Mouse (Mus musculus): ENCODE measurements at regions not wholly inside any gene's neighbourhood (a gene's known extent, or its start where the extent isn't known, plus 50 kb on each side); places are given as distances from the start of the nearest gene placed in this dataset.

- no peaks in the 10 kb centered on the region for H3K4me1 ChIP-seq (ENCODE audit: insufficient read depth, low read depth, low read length)
- ATAC-seq (ENCODE audit: extremely low read depth, insufficient number of reproducible peaks, low FRiP score, poor library complexity, severe bottlenecking), result no peak
Measured at GRCm38 (mm10) chr1:194268028-194268427, 350.0 kb upstream of the Plxna2 start.

GRCm38 (mm10) chr1:194262374-194262773 lies 355.6 kb upstream of the Plxna2 start:
- TF ChIP-seq GATA1 (IDR thresholded peaks at IDR 0.05; ENCODE audit: borderline replicate concordance, low read length) (no peak), POLR2AphosphoS5 (IDR thresholded peaks at IDR 0.05; ENCODE audit: insufficient replicate concordance, low read depth, low read length) (no peak), CTCF (IDR thresholded peaks at IDR 0.05; ENCODE audit: low read depth, low read length) (no peak)
- no peak for ATAC-seq (ENCODE audit: extremely low read depth, insufficient number of reproducible peaks, low FRiP score, poor library complexity, severe bottlenecking)
- Histone ChIP-seq H3K4me3 (ENCODE audit: low read depth, low read length) (no peak overlapping the region), H3K4me1 (ENCODE audit: insufficient read depth, low read depth, low read length) (no peaks in the 10 kb centered on the region), H3K27me3 (ENCODE audit: insufficient read depth, low read length) (no peaks in the 10 kb centered on the region), H3K36me3 (replicated peaks) (no peaks in the 10 kb centered on the region), H3K9me3 (replicated peaks) (no peaks in the 10 kb centered on the region)
- no peak for DNase-seq (ENCODE audit: low spot score)

More at GRCm38 (mm10) chr1:194268028-194268427, 350.0 kb upstream of the Plxna2 start:
- Histone ChIP-seq H3K36me3 (replicated peaks) (no peaks in the 10 kb centered on the region), H3K9me3 (replicated peaks) (no peaks in the 10 kb centered on the region), H3K27me3 (ENCODE audit: insufficient read depth, low read length) (no peaks in the 10 kb centered on the region), H3K4me3 (ENCODE audit: low read depth, low read length) (no peak overlapping the region)
- no peak for DNase-seq (ENCODE audit: low spot score)
- no peak for TF ChIP-seq GATA2 (IDR thresholded peaks at IDR 0.05; ENCODE audit: borderline replicate concordance, low read depth, low read length)
- TF ChIP-seq POLR2AphosphoS5 (IDR thresholded peaks at IDR 0.05; ENCODE audit: insufficient replicate concordance, low read depth, low read length), result no peak
- TF ChIP-seq CTCF (IDR thresholded peaks at IDR 0.05; ENCODE audit: low read depth, low read length), result no peak
- no peak for TF ChIP-seq TAL1 (conservative IDR thresholded peaks at IDR 0.05; ENCODE audit: low read depth, low read length)
- no peak for TF ChIP-seq GATA1 (IDR thresholded peaks at IDR 0.05; ENCODE audit: borderline replicate concordance, low read length)

GRCm38 (mm10) chr1:194259957-194260356 lies 358.1 kb upstream of the Plxna2 start:
- DNase-seq (ENCODE audit: low spot score) (no peak), ATAC-seq (ENCODE audit: extremely low read depth, insufficient number of reproducible peaks, low FRiP score, poor library complexity, severe bottlenecking) (no peak)
- no peaks in the 10 kb centered on the region for H3K27me3 ChIP-seq (ENCODE audit: insufficient read depth, low read length)
- H3K4me3 ChIP-seq (ENCODE audit: low read depth, low read length), result no peak overlapping the region
- H3K9me3 ChIP-seq (replicated peaks), result no peaks in the 10 kb centered on the region
- H3K4me1 ChIP-seq (ENCODE audit: insufficient read depth, low read depth, low read length), result no peaks in the 10 kb centered on the region
- no peaks in the 10 kb centered on the region for H3K36me3 ChIP-seq (replicated peaks)
- TF ChIP-seq POLR2AphosphoS5 (IDR thresholded peaks at IDR 0.05; ENCODE audit: insufficient replicate concordance, low read depth, low read length), result no peak

GRCm38 (mm10) chr1:194244776-194245366 lies 373.1 kb upstream of the Plxna2 start:
- no peak overlapping the region for H3K4me3 ChIP-seq (ENCODE audit: low read depth, low read length)

GRCm38 (mm10) chr1:194241111-194241510 lies 376.9 kb upstream of the Plxna2 start:
- Histone ChIP-seq H3K27me3 (ENCODE audit: insufficient read depth, low read length) (no peaks in the 10 kb centered on the region), H3K4me3 (ENCODE audit: low read depth, low read length) (no peak overlapping the region), H3K4me1 (ENCODE audit: insufficient read depth, low read depth, low read length) (no peaks in the 10 kb centered on the region), H3K36me3 (replicated peaks) (no peaks in the 10 kb centered on the region), H3K9me3 (replicated peaks) (no peaks in the 10 kb centered on the region)
- no peak for ATAC-seq (ENCODE audit: extremely low read depth, insufficient number of reproducible peaks, low FRiP score, poor library complexity, severe bottlenecking)
- no peak for DNase-seq (ENCODE audit: low spot score)
- TF ChIP-seq CTCF (IDR thresholded peaks at IDR 0.05; ENCODE audit: low read depth, low read length), result no peak
- TF ChIP-seq GATA1 (IDR thresholded peaks at IDR 0.05; ENCODE audit: borderline replicate concordance, low read length), result no peak
- TF ChIP-seq POLR2AphosphoS5 (IDR thresholded peaks at IDR 0.05; ENCODE audit: insufficient replicate concordance, low read depth, low read length), result no peak
- no peak for TF ChIP-seq GATA2 (IDR thresholded peaks at IDR 0.05; ENCODE audit: borderline replicate concordance, low read depth, low read length)
- TF ChIP-seq TAL1 (conservative IDR thresholded peaks at IDR 0.05; ENCODE audit: low read depth, low read length), result no peak

More at GRCm38 (mm10) chr1:194244776-194245366, 373.1 kb upstream of the Plxna2 start:
- ATAC-seq (ENCODE audit: extremely low read depth, insufficient number of reproducible peaks, low FRiP score, poor library complexity, severe bottlenecking) (no peak), DNase-seq (ENCODE audit: low spot score) (no peak)
- no peaks in the 10 kb centered on the region for H3K9me3 ChIP-seq (replicated peaks)
- no peaks in the 10 kb centered on the region for H3K27me3 ChIP-seq (ENCODE audit: insufficient read depth, low read length)
- H3K4me1 ChIP-seq (ENCODE audit: insufficient read depth, low read depth, low read length), result no peaks in the 10 kb centered on the region
- TF ChIP-seq GATA1 (IDR thresholded peaks at IDR 0.05; ENCODE audit: borderline replicate concordance, low read length) (no peak), TAL1 (conservative IDR thresholded peaks at IDR 0.05; ENCODE audit: low read depth, low read length) (no peak), CTCF (IDR thresholded peaks at IDR 0.05; ENCODE audit: low read depth, low read length) (no peak), POLR2AphosphoS5 (IDR thresholded peaks at IDR 0.05; ENCODE audit: insufficient replicate concordance, low read depth, low read length) (no peak), GATA2 (IDR thresholded peaks at IDR 0.05; ENCODE audit: borderline replicate concordance, low read depth, low read length) (no peak)
- no peaks in the 10 kb centered on the region for H3K36me3 ChIP-seq (replicated peaks)

GRCm38 (mm10) chr1:194231206-194231605 lies 386.8 kb upstream of the Plxna2 start:
- H3K36me3 ChIP-seq (replicated peaks), result no peaks in the 10 kb centered on the region
- no peak for ATAC-seq (ENCODE audit: extremely low read depth, insufficient number of reproducible peaks, low FRiP score, poor library complexity, severe bottlenecking)
- no peak for TF ChIP-seq POLR2AphosphoS5 (IDR thresholded peaks at IDR 0.05; ENCODE audit: insufficient replicate concordance, low read depth, low read length)
- TF ChIP-seq GATA2 (IDR thresholded peaks at IDR 0.05; ENCODE audit: borderline replicate concordance, low read depth, low read length), result no peak
- TF ChIP-seq TAL1 (conservative IDR thresholded peaks at IDR 0.05; ENCODE audit: low read depth, low read length), result no peak
- TF ChIP-seq CTCF (IDR thresholded peaks at IDR 0.05; ENCODE audit: low read depth, low read length), result no peak
- no peak for TF ChIP-seq GATA1 (IDR thresholded peaks at IDR 0.05; ENCODE audit: borderline replicate concordance, low read length)

More at GRCm38 (mm10) chr1:194231206-194231605, 386.8 kb upstream of the Plxna2 start:
- H3K27me3 ChIP-seq (ENCODE audit: insufficient read depth, low read length), result no peaks in the 10 kb centered on the region
- no peak overlapping the region for H3K4me3 ChIP-seq (ENCODE audit: low read depth, low read length)
- no peaks in the 10 kb centered on the region for H3K4me1 ChIP-seq (ENCODE audit: insufficient read depth, low read depth, low read length)
- no peak for DNase-seq (ENCODE audit: low spot score)
- no peaks in the 10 kb centered on the region for H3K9me3 ChIP-seq (replicated peaks)
